Mouse (Mus musculus) 3134 (cell line): ENCODE data around the gene Plxna2.
A peak's percentile ranks its signal among the peaks of the same experiment; 100 is the strongest.

Experiments
- DNase-seq: peaks from one replicate; pipeline ENCODE4 v3.0.0-alpha.2; 2011; ENCODE audit warnings: low spot score; ENCODE audit not compliant: insufficient read length; ENCODE audit errors: extremely low read depth

Plxna2 gene

GRCm38 (mm10) chr1:194761432-194762212 is 143.6 kb downstream of the Plxna2 start:
- peak; percentile 17 for DNase-seq

GRCm38 (mm10) chr1:194762896-194763295 is 144.9 kb downstream of the Plxna2 start:
- no peak for DNase-seq

- no peak for DNase-seq
These were observed 146.9 kb downstream of the Plxna2 start for GRCm38 (mm10) chr1:194764951-194765350.

GRCm38 (mm10) chr1:194768799-194769198 is 150.8 kb downstream of the Plxna2 start:
- DNase-seq = no peak

GRCm38 (mm10) chr1:194772053-194772452 is 154.0 kb downstream of the Plxna2 start:
- no peak for DNase-seq

GRCm38 (mm10) chr1:194773899-194774298 is 155.9 kb downstream of the Plxna2 start:
- DNase-seq = no peak

- DNase-seq = no peak
These were observed 156.3 kb downstream of the Plxna2 start for GRCm38 (mm10) chr1:194774350-194774749.

- DNase-seq = no peak
These were observed 156.7 kb downstream of the Plxna2 start for GRCm38 (mm10) chr1:194774754-194775153.

GRCm38 (mm10) chr1:194775656-194776374 is 157.8 kb downstream of the Plxna2 start:
- DNase-seq = no peak

GRCm38 (mm10) chr1:194776510-194777244 is 158.7 kb downstream of the Plxna2 start:
- DNase-seq = no peak

- no peak for DNase-seq
These were observed 159.6 kb downstream of the Plxna2 start for GRCm38 (mm10) chr1:194777608-194778007.

- no peak for DNase-seq
These were observed 162.4 kb downstream of the Plxna2 start for GRCm38 (mm10) chr1:194780392-194780791.

GRCm38 (mm10) chr1:194780794-194781390 is 162.9 kb downstream of the Plxna2 start:
- DNase-seq = no peak

- peak; percentile 32 for DNase-seq
These were observed 163.5 kb downstream of the Plxna2 start for GRCm38 (mm10) chr1:194781556-194781955.

GRCm38 (mm10) chr1:194782325-194782724 is 164.3 kb downstream of the Plxna2 start:
- DNase-seq = no peak

GRCm38 (mm10) chr1:194787626-194788025 is 169.6 kb downstream of the Plxna2 start:
- DNase-seq = no peak

- DNase-seq = no peak
These were observed 175.4 kb downstream of the Plxna2 start for GRCm38 (mm10) chr1:194793226-194793924.

GRCm38 (mm10) chr1:194795316-194795715 is 177.3 kb downstream of the Plxna2 start:
- no peak for DNase-seq

GRCm38 (mm10) chr1:194797843-194798242 is 179.8 kb downstream of the Plxna2 start:
- no peak for DNase-seq

- no peak for DNase-seq
These were observed 180.5 kb downstream of the Plxna2 start for GRCm38 (mm10) chr1:194798511-194798910.
